Mouse (Mus musculus): Measurements from ENCODE around the gene Gm7247.
"Not testable (repeated sequence)": the region's sequence is repeated elsewhere in the genome, so short reads cannot be mapped to it uniquely, and the experiment has no call there.

The Gm7247 gene

DNA sequence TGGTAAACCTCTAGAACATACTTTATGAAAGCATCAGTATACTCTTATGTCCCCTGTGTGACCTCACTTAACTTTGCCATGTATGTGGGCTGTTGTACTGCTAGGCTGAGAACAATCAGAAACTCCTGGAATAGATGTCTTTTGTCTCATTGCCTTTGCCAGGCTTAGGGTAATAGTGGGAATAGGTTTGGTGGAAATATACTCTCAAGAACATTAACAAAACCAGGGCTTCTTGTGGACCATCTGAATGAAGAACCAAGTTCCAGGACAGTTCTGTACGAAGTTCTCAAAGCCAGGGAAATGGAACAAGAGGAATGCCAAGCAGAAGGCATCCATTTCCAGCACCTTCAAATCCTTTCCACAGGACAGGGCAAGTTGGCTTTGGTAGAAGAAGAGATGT lies at the start of gene Gm7247:
Gene Gm7247, plus strand, starts transcription at position 301 of the 400 bp plus-strand sequence.
- no peak for DNase-seq (ENCODE audit: low spot score)

DNA sequence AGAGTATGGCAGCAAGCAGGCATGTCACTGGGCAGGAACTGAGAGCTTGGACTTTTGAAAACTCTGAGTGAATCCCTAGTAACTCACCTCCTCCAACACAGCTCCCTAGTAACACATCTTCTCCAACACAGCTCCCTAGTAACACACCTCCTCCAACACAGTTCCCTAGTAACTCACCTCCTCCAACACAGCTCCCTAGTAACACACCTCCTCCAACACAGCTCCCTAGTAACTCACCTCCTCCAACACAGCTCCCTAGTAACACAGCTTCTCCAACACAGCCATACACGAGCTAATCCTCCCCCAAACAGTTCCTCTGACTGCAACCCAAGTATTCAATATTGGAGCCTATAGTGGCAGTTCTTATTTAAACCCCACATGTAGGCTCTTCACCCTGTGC lies 37.6 kb upstream of the Gm7247 start:
- no peak for DNase-seq (ENCODE audit: low spot score)

DNA sequence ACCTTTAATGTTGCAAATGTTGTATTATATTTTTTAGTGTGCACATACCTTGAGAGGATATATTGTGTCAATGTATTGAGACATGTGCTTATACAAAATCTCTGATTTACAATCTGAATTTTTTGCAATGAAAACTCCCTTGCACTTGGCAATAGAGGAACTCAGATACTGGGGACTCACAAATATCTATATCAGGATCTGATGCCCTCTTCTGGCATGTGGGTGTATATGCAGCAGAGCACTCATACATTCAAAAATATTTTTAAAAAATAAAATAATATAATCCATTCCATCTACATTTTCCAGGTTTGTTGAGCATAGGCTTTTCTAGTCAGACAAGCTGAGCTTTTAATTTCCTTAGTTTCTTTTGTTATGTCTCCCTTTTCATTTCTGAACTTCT lies 15.5 kb upstream of the Gm7247 start:
- DNase-seq (ENCODE audit: low spot score) = no peak

DNA sequence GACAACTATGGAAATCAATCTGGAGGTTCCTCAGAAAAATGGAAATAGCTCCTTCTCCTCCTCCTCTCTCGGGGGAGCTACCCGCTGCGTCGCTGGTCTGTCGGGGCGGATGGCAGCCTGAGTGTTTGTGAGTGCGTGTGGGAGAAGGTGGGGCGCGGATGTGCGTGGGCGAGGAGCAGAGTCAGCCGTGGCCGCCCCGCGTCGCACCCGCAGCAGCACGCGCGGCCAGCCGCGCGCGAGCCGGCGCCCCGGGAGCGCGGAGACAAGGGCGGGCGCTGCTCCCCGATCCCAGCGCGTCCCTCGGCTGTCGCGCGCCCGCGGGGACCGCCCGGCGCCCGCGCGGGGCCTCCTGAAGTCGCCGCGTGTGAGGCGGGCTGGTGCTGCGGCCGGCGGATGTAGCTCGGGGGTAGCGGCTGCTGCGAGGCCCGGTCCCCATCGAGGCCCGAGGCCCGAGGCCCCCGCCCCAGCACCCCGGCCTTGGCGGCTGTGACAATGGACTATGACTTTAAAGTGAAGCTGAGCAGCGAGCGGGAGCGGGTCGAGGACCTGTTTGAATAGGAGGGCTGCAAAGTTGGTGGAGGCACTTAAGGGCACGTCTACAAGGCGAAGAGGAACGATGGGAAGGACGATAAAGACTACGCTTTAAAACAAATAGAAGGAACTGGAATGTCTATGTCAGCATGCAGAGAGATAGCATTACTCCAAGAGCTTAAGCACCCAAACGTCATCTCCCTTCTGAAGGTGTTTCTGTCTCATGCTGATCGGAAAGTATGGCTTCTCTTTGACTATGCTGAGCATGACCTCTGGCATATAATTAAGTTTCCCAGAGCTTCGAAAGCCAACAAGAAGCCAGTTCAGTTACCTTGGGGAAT lies 3.2 kb upstream of the Gm7247 start:
- no peak for DNase-seq (ENCODE audit: low spot score)

DNA sequence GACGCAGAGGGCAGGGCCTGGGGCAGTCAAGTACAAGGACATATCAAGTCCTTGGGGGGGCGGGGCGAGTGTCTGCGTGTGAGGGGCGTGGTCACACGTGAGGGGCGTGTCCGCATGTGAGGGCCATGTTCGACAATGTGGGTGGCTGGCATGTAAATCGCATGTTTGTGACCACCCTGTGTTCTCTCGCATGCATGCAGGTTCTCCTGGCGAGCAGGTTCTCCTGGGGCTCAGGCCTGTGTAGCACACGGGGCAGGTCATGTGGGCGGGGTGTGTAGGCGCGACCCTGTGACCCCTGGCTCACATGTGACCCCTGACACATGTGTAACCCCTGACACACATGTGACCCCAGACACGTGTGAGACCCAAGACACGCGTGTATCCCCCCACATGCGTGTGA lies 21.2 kb downstream of the Gm7247 start:
- DNase-seq (ENCODE audit: low spot score) = no peak

DNA sequence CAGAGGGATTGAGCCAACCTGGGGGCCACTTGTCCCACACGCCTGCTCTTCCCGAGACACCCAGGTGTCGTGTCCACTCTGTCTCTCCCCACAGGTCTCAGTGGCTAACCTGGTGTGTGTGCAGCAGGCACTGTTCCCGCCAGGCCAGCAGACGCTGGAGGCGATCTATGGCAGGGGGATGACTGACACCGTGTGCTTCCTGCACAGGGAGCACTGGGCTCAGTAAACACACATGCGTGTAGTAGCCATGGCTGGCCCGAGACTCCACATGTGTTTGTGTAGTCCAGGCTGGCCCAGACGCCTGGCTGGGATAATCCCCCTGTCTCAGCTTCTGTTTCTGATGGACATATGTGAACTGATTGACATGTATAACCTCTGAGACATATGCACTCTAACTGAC lies 22.8 kb downstream of the Gm7247 start:
- no peak for DNase-seq (ENCODE audit: low spot score)

DNA sequence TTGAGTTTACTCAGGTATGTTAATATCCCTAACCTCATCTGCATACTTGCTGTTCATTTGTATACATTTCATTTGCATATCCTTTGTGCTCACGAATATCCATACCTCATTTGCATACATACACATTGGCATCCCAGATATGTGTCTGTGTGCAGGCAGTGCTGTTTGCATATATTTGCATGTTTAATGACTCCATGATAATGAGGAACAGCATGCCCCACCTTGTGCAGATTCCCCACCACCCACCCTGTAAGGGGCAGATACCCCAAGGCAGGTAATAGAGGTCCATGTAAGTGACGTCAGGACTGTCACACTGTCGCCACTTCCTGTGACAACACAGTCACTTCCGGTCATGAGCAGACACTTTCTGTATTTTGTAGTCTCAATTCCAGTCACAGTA lies 24.2 kb downstream of the Gm7247 start:
- DNase-seq (ENCODE audit: low spot score) = no peak

DNA sequence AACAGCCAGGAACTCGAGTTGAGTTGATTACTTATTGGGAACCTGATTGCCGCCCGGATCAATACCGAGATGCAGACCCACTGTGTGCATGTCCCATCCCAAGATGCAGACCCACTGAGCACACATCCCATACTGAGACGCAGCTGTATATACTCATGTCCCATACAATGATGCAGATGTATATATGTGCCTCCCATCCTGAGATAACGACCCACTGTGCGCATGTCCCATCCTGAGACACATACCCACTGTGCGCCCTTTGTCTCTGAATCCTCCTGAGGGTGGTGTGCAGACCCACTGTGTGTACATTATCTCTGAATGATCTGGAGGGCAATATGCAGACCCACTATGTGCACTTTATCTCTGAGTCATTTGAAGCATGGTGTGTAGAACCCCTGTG lies 26.2 kb downstream of the Gm7247 start:
- no peak for DNase-seq (ENCODE audit: low spot score)

DNA sequence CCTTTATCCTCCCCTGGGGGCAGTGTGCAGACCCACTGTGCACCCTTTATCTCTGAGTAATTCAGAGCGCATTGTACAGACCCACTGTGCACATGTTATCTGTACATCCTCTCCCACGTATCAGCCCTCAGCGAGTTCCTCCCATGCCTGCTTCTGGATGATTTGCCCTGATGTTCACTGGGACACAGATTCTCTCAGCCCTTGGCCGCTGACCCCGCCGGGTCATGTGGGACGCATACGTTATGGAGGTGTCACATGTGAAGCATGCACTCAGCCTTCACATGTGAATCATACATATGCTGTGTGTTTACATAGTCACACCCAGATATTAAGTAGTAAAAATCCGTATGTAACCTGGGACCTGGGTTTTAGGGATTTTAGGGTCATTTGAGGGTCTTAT lies 26.7 kb downstream of the Gm7247 start:
- no peak for DNase-seq (ENCODE audit: low spot score)

DNA sequence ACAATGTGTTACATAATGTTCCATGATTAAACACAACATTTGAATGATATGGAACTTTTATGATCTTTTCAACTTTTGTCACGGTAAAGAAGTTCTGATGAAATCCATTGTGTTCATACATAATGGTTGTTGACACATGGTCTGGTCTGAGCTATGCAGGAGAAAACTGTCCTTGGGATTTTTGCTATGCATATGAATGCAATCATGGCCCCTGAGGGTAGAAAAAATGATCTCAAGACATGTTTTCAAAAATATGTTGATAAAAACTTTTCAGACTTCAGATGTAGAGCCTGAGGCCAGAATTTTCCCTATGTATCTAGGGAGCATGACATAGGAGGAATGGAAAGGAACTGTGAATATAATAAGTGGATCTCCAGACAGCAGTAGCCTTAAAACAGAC lies 49.0 kb downstream of the Gm7247 start, which contains the start of gene Vmn2r88:
Gene Vmn2r88, plus strand, starts transcription at position 301 of the 400 bp plus-strand sequence.
- no peak for DNase-seq (ENCODE audit: low spot score)

DNA sequence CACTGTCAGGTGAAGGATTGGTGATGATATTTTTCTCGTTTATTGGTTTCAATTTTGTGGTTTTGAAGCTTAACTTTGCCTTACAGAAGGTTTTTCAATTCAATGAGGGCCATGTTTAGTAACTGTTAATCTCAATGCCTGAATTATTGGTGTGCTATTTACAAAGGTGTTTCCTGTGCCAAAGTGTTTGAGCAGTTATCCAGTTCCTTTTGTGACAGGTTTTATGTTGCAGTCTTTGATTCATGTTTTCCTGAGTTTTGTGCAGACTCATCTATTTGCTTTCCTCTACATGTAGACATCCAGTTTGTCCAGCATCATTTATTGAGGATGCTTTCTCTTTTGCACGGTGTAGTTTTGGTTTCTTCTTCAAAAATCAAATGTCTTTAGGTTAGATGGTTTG lies 62.3 kb downstream of the Gm7247 start:
- no peak for DNase-seq (ENCODE audit: low spot score)

DNA sequence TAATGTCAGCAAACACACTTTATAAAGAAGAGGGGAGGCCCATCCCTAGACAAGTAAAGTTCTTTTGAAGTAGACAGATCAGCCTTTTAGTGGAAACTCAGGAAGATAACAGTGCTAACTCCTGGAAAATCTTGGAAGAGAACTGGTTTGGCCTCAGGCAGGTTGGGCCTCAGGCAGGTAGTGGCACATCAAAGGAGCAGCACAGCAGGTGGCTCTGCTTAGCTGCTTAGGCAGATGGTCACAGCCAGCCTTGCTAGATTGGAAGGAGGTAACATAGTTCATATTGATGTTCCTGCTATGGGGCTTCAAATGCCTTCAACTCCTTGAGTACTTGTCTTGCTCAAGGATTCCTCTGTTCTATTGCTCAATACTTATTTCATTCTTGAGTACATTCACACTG lies 68.6 kb downstream of the Gm7247 start:
- not testable (repeated sequence) for DNase-seq (ENCODE audit: low spot score)

DNA sequence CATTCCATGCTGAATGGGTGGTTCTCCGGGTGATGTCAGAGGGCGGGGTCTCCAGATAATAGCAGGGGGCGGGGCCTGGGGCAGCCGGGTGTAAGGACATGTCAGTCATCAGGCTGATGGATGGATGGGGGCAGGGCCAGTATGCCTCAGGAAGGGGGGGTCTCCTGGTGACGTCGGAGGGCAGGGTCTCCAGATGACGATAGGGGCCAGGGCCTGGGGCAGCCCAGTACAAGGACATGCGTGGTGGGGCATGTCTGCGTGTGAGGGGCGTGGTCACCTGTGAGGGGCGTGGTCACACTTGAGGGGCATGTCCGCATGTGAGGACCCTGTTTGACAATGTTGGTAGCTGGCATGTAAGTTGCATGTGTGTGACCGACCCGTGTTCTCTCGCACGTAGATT lies 73.0 kb downstream of the Gm7247 start:
- no peak for DNase-seq (ENCODE audit: low spot score)

DNA sequence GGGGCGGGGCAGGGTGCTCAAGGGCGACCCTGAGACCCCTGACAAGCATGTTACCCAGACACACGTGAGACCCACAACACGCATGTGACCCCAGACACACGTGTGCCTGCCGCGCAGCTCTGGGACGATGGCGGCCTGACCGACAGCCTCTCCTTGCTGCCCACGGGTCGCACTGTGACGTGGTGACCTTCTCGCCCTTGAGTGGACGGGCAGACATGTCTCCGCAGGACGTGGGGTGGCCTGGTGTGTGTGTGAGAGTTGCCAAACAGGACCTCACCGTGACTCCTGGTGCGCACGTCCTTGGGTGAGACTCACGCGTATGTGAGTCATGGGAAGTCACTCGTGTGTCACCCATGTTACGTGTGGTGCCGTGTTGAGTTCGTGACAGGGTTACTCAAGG lies 73.5 kb downstream of the Gm7247 start:
- no peak for DNase-seq (ENCODE audit: low spot score)

DNA sequence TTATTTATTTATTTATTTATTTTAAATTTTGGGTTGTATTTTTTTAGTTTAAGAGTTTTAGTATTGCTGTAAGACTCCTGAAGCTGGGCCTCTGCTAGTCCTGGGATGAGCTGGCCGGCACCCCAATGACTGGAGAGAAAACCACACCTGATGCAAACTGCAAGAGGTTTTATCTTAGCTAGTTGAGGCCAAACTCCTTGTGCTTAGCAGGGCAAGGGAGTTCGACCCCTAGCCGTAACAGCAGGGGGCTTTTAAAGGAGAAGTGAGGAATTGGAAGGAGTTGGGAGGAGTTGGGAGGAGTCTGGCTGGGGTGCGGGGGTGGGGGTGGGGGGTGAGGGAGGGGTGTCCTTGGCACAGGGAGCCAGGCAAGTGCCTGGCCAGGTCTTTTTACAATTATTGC lies 77.4 kb downstream of the Gm7247 start:
- no peak for DNase-seq (ENCODE audit: low spot score)

DNA sequence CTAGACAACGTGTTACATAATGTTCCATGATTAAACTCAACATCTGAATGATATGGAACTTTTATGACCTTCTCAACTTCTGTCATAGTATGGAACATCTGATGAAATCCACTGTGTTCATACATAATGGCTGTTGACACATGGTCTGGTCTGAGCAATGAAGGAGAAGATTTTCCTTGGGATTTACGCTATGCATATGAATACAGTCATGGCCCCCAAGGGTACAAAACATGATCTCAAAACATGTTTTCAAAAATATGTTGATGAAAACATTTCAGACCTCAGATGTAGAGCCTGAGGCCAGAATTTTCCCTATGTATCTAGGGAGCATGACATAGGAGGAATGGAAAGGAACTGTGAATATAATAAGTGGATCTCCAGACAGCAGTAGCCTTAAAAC lies 90.0 kb downstream of the Gm7247 start, which contains the start of gene Vmn2r89:
Gene Vmn2r89, plus strand, starts transcription at position 301 of the 400 bp plus-strand sequence.
- not testable (repeated sequence) for DNase-seq (ENCODE audit: low spot score)

DNA sequence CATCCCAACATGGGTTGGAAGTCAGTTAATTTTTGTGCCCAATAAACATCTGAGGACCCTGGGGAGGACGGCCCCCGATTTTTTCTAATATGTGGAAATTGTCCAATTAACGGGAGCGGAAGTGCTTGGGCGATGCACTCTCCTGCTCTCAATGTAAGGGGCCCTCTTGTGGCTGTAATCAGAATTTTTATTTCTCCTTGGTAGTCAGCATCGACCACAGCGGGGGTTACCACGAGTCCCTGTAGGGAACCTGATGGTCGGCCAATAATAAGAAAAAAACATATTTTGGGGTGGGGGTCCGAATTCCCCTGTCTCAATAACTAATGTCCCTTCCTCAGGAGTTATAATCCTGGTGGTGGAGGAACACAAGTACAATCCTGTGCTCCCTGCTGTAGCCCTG lies 118.7 kb downstream of the Gm7247 start:
- DNase-seq (ENCODE audit: low spot score) = peak; percentile 31

DNA sequence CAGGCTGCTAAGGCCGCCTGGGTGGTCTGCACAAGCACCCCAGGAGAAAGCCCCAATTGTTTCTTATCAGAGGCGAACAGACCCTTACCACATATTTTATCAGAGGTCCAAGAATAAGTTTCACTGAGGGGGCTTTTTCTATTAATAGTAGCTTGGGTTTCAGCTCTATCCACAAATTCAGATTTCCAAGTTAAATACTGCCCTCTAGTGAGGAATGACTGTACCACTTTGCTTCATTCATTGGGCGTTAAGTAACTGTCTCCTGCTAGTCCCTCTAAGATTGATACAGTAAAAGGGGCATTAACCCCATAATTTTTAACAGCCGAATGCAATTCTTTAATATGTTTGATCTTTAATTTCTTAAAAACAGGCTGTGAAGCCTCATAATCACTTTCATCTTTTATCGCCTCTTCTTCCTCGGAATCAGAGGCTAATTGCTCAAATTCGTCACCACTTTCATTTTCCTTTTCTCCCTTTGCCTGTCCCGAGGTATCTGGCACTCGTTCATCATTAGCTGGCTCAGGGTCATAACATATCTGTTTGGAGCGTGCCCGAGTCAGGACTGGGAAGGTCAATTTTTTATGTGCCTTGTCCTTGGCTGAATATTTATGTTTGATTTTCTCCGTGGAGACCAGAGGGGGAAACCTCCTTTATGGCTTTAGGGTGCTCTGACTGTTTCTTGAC lies 119.9 kb downstream of the Gm7247 start:
- peak; percentile 76 for DNase-seq (ENCODE audit: low spot score)

DNA sequence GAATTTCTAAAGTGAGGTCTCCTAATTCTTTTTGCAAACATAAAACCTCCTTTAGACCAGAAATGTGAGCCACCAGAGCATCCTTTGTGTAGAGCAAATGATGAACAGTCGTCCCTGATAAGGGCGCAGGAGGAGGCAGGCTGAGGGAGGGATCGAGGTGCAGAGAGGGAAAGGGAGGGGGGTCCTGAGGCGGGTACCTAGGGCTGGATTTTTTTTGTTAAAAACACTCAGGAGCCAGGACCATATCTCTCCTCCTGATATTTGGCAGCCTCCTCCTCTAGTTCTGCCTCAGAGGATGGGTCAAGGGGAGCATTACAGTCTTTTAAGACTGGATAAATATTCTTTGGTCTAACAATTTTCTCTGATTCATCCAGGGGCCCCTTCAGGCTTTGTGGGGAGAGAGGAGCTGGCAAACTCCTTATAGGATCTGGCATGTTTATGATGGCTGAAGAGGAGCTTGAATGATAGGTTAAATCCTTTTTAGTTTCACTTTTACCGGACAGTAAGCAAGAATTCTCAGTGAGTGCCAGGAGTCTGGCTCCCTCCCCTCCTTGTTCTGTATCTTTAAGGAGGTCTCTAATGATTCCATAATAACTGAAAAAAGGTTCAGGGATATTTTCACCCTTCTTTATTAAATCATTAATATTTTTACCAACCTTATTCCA lies 120.6 kb downstream of the Gm7247 start:
- peak; percentile 51 for DNase-seq (ENCODE audit: low spot score)

DNA sequence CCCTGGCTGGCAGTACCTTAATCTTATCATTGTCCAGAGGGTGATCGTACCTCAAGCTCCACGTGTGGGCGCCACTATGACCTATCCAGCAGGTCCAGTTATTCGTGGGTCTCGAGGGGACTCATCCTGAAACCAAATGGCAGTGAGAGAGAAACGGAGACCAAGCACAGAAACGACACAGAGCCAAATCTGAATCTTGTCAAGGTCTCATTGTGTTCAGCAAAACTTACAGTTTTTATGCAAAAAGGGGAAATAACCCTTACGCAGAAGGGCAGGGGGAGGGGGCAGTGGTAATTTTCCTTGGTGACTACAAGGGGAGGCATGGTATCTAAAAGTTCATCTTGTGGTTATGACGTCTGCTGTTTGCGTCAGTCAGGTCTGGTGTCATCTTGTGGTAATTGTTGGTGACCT lies 121.4 kb downstream of the Gm7247 start:
- peak; percentile 48 for DNase-seq (ENCODE audit: low spot score)

DNA sequence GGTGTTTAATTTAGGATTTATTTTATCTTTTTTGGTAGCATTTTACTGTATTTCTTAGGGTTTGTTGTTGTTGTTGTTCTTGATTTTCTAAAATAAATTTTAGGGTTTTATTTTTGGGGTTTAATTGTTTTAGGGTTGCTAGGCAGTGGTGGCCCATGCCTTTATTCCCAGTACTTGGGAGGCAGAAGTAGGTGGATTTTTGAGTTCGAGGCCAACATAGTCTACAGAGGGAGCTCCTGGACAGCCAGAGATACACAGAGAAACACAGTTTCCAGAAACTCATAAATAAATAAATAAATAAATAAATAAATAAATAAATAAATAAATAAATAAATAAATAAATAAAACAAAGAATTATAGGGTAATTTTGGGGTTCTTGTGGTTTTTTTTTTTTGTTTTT lies 122.1 kb downstream of the Gm7247 start:
- DNase-seq (ENCODE audit: low spot score) = peak; percentile 55

DNA sequence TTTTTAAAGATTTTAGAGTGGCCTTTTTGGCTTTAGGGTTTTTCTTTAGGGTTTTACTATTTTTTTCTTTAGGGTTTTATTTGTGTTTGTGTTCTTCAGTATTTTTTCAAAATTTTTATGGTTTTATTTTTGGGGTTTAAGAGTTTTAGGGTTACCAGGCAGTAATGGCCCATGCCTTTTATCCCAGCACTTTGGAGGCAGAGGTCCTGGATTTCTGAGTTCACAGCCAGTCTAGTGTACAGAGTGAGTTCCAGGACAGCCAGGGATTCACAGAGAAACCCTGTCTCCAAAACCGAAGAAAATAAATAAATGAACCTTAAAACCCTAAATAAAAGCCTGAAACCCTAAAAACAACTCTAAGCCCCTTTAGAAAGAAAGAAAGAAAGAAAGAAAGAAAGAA lies 124.6 kb downstream of the Gm7247 start:
- DNase-seq (ENCODE audit: low spot score) = peak; percentile 58

DNA sequence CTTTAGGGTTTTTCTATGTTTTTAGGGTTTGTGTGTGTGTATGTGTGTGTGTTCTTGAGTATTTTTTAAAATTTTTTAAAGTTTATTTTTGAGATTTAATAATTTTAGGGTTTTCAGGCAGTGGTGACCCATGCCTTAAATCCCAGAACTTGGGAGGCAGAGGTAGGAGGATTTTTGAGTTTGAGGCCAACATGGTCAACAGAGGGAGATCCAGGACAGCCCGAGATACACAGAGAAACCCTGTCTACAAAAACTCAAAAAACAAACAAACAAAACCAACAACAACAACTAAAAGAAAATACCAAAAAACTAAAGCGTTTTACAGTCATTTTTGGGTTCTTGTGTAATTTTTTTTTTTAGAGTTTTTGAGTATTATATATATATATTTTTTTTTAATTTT lies 134.2 kb downstream of the Gm7247 start:
- peak; percentile 88 for DNase-seq (ENCODE audit: low spot score)

Measured in adipocyte (in vitro differentiated cells).